Mouse (Mus musculus) spleen, postnatal 10 days (tissue): Measurements from ENCODE around the gene Golim4.

Experiments used
- DNase-seq, 2 experiments: peaks; one replicate each; pipeline ENCODE4 v3.0.0; 2021 to 2022; ENCODE audit warnings: low spot score in 2 of 2

Golim4 gene

GRCm38 (mm10) chr3:75926327-75926726 is 30.4 kb downstream of the Golim4 start:
- no peak for DNase-seq

DNA sequence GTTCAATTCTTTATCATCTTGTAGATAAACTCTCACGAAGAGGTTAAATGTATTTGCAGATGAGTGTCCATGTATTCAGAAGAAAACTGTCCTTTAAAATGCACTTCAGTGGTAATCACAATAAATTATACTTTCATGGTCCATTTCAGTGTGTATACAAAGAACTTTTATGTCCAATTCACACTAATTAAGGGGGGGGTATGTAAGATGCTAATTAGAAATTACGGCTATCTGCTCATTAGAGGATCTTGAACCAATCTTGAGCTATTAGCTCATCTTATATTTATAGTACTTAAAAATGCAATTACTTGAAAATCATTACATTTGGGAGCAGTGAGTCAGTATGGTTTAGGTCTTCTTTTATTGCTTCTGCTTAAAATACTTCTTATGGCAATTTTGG is 31.6 kb downstream of the Golim4 start:
- no peak for DNase-seq

GRCm38 (mm10) chr3:75917770-75918503 is 38.8 kb downstream of the Golim4 start:
- DNase-seq = peak in 1 of 2 experiments; percentile 67

- DNase-seq = no peak
Observed at GRCm38 (mm10) chr3:75912786-75913185, 44.0 kb downstream of the Golim4 start.

DNA sequence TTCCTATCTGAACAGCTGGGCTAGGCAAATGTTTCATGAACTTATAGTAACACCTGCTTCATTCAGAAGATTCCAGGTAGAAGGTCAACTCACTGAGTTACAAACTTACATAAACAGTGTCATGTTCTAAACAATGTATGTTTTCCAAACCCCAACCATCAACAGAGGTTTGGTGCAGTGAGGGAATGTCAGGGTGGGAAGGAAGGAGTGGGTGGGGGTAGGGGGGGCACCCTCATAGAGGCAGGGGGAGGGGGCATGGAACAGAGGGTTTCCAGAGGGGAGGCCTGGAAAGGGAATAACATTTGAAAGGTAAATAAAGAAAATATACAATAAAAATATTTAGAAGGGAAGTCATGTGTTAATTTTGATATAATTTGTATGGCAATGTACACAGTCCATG is 46.0 kb downstream of the Golim4 start:
- no peak for DNase-seq

- no peak for DNase-seq
Observed at GRCm38 (mm10) chr3:75910257-75910656, 46.5 kb downstream of the Golim4 start.

DNA sequence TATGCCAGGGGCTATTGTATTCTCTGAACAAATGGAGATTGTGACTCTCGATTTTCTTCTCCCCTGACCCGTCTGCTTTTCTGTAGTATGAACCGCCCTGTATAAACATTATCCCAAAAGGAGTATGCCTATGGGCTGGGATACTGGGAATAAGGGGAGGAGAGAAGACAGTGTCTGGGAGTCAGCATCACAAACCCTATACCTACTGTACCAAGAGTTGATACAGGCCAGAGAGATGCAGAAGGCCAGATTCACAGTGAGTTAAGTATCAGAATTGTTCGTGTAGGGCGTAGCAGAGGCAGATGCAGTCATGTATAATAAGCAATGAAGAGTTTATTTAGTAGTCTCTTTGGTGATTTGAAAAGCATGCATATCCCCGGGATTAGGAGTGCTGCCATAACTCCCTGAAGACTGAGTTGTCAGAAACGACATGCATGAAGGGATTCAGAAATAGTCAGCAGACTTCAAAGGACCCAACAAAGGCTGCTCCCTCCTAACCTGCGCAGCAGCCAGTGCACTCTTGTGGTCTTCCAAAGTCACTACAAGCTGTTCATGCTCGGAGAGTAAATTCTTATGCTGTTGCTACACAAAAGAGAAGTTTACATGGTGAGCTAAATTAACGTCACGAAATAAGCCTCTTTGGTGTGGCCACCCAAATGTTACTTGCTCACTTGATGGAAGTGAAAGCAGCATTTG is 54.7 kb downstream of the Golim4 start:
- DNase-seq = no peak

- no peak for DNase-seq
Observed at GRCm38 (mm10) chr3:75895075-75895474, 61.7 kb downstream of the Golim4 start.

- no peak for DNase-seq
Observed at GRCm38 (mm10) chr3:75891581-75891980, 65.2 kb downstream of the Golim4 start.

DNA sequence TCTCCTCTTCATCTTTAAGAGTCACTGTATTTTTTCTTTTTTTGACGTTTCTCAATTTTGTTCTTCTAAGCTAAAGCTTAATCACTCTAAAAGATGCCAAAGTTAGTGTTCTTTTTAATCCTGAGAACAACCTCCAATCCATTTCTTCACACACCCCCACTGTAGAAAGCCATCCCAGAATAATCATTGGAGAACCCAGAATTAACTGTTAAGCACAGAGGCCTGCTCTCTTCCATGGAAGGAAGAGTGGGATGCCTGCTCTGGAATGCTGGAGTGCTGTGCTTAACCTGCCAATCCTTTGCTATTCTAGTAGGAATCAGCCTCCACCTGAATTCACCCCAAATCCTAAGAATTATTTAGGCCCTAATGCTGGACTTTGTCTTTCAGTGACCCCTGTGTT is 67.4 kb downstream of the Golim4 start:
- DNase-seq = no peak

- no peak for DNase-seq
Observed at GRCm38 (mm10) chr3:75881582-75881981, 75.2 kb downstream of the Golim4 start.

- no peak for DNase-seq
Observed at GRCm38 (mm10) chr3:75879269-75879668, 77.5 kb downstream of the Golim4 start.

DNA sequence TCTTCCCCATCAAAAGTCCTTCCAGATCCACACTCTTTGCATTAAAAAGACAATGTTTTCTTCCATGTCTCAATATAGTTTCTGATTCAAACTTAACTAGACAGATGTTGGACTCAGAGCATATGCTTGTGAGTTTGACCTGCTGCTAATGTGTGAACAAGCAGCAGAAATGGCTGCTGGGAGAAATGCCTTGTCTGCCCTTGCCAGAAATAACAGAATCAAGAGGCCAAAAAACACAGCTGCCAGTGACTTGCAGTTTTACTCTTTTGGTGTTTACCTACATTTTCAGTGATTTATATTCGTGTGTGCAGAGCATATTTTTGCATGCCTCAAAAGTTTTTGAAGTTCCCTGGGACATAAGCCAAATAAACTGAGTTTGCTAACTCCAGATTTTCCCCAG is 87.9 kb downstream of the Golim4 start:
- no peak for DNase-seq

DNA sequence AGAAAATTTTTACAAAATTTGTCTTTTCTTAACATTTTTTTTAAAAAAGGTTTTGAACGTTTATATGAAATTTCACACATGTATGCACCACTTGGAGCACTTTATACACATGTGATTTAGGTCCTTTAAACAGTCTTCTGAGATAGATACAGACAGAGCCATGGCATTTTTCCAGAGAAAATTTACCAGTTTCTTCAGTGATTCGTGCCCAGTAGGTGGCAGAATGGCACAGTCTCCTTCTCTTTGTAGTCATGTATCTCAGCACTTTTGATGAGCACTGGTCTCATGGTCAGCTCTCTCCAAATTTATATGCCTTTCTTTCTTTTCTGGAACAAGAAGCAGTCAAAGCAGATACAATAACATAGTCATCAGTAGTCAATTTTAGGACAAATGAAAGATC is 92.5 kb downstream of the Golim4 start:
- DNase-seq = no peak

- peak; percentile 51 to 82 for DNase-seq
Observed at GRCm38 (mm10) chr3:75861677-75862076, 95.1 kb downstream of the Golim4 start.

DNA sequence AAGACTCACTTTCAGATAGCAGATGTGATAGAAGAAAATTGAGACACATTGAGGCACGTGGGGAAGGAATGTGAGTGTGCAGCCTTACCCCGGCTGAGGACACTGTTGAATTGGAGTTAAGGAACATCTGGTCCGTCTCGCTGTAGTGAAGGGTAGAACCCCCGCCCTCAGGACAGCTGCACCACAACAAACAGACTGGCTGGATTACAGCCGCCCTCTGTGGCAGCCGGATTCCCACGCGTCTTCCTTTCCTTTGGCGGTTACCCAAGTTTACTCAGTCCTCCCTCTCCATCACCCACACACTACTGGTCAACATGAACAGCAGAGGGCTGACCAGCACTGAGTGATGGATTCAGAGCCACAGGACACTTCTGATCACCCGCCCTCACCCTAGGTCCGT is 96.0 kb downstream of the Golim4 start:
- no peak for DNase-seq

DNA sequence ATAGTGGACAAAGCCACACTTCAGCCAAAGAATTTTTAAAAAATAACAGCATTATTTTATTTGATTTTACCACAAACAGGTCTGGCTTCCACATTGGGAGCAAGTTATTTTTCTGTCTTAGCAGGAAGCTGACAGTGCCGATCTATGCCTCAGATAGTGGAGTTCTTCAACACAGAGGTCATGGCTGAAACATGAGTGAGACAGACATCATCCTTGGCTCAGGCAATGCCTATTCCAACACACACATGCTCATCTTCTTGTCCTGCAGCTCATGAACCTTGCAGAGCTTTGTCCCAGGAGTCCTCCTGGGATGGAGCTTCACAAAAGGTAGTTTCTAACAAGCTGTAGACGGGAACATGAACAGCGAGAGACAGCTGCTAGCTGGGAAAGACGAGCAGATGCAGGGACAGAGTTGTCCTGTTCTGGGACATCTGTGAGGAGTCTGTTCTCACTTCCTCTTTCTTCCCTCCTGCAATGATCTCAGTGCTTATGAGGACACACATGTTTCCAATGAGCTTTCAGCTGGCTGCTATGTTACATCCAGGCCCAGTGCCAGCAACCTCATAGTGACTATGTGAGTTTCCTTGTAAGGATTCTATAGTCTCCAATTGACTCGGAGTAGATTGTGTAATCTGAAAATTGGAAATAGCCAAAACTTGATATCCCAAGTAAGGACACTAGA is 121.3 kb downstream of the Golim4 start:
- no peak for DNase-seq

GRCm38 (mm10) chr3:75834827-75835226 is 121.9 kb downstream of the Golim4 start:
- no peak for DNase-seq
